Mouse (Mus musculus) midbrain, postnatal 0 days (tissue): Measurements from ENCODE around the gene Btbd2. TPM values are rescaled to one million over a fixed set of nuclear protein-coding genes. Genes with fewer than 3 reads are reported as not detected.

Experiments used
- ATAC-seq: fragments of 200-750 bp; cut with Nextera tagmentation; 2 replicates; pipeline ENCODE4 v1.8.0; 2017; ENCODE audit warnings: moderate number of reproducible peaks, mild to moderate bottlenecking, moderate TSS enrichment, moderate library complexity; ENCODE audit not compliant: low FRiP score
- DNase-seq: peaks from one replicate; pipeline ENCODE4 v3.0.0-alpha.2; 2015; ENCODE audit warnings: low spot score
- H3K27ac ChIP-seq: fragments of 300-500 bp; sonication (generic); 2 replicates; pipeline ENCODE4 v1.5.1; 2014; ENCODE audit warnings: low read depth, mild to moderate bottlenecking, low read length, mixed read lengths
- H3K27me3 ChIP-seq: fragments of 300-500 bp; sonication (generic); 2 replicates; pipeline ENCODE4 v1.6.1; 2014; ENCODE audit warnings: low read length, control low read depth, mixed read lengths; ENCODE audit not compliant: insufficient read depth
- H3K36me3 ChIP-seq: fragments of 300-500 bp; sonication (generic); 2 replicates; pipeline ENCODE4 v1.6.1; 2014; ENCODE audit warnings: low read length, control low read depth, mixed read lengths; ENCODE audit not compliant: insufficient read depth
- H3K4me1 ChIP-seq: fragments of 300-500 bp; sonication (generic); 2 replicates; pipeline ENCODE4 v1.6.1; 2014; ENCODE audit warnings: mild to moderate bottlenecking, control low read depth, antibody characterized with exemption, low read length, mixed read lengths; ENCODE audit not compliant: insufficient read depth
- H3K4me2 ChIP-seq: fragments of 300-500 bp; sonication (generic); 2 replicates; pipeline ENCODE4 v1.6.1; 2014; ENCODE audit warnings: low read depth, mild to moderate bottlenecking, low read length, mixed read lengths; ENCODE audit not compliant: poor library complexity, severe bottlenecking
- H3K4me3 ChIP-seq: fragments of 300-500 bp; sonication (generic); 2 replicates; pipeline ENCODE4 v1.5.1; 2014; ENCODE audit warnings: low read depth, mild to moderate bottlenecking, low read length, moderate library complexity
- H3K9ac ChIP-seq: fragments of 300-500 bp; sonication (generic); replicated peaks from 2 replicates; pipeline ENCODE4 v1.6.1; 2014; ENCODE audit warnings: mild to moderate bottlenecking, low read length, moderate library complexity, mixed read lengths; ENCODE audit not compliant: poor library complexity, severe bottlenecking
- H3K9me3 ChIP-seq: fragments of 300-500 bp; sonication (generic); 2 replicates; pipeline ENCODE4 v1.6.1; 2016; ENCODE audit warnings: low read length, control low read depth
- CTCF ChIP-seq: IDR thresholded peaks from 2 replicates; pipeline ENCODE4 v1.5.1; 2016; ENCODE audit warnings: antibody characterized with exemption, mild to moderate bottlenecking
- WGBS: fragments of 180-500 bp; shearing (Covaris S2); extraction: QIAGEN DNeasy Blood & Tissue Kit; methylation state at CpG from one replicate; pipeline ENCODE4 v1.1.7; 2014; 5-methylcytosine and 5-hydroxymethylcytosine counted together
- polyA plus RNA-seq: library from polyadenylated mRNA; unstranded; fragments of >200 nt; fragmentation: Nextera tagmentation; extraction: Ambion mirVana; gene quantifications from 2 replicates; pipeline ENCODE4 v1.2.1, GENCODE M21; 2015
- total RNA-seq: library from RNA; depleted of rRNA; stranded (reverse); fragments of >200 nt; gene quantifications from 2 replicates; pipeline ENCODE4 v1.2.3, GENCODE M21; 2014

Gene Btbd2
- total and polyA plus RNA-seq, 2 experiments from 2014 or later, result 71.6 to 215 TPM

- no peak overlapping the region for H3K9ac ChIP-seq
- no peak overlapping the region for H3K4me2 ChIP-seq
- DNase-seq (no peak), ATAC-seq (no peak)
- no peaks in the 10 kb centered on the region for H3K27me3 ChIP-seq
- no peak for TF ChIP-seq CTCF
- peaks cover 14% of the 10 kb centered on the region for H3K36me3 ChIP-seq
- WGBS, result 32% methylated on average over 8 of the region's 8 CpGs
- no peak overlapping the region for H3K4me3 ChIP-seq
- no peak overlapping the region for H3K27ac ChIP-seq
- peaks cover 11% of the 10 kb centered on the region for H3K4me1 ChIP-seq
- H3K9me3 ChIP-seq, result no peaks in the 10 kb centered on the region
Measured at GRCm38 (mm10) chr10:80619465-80620244, 37.2 kb downstream of the Btbd2 start.

DNA sequence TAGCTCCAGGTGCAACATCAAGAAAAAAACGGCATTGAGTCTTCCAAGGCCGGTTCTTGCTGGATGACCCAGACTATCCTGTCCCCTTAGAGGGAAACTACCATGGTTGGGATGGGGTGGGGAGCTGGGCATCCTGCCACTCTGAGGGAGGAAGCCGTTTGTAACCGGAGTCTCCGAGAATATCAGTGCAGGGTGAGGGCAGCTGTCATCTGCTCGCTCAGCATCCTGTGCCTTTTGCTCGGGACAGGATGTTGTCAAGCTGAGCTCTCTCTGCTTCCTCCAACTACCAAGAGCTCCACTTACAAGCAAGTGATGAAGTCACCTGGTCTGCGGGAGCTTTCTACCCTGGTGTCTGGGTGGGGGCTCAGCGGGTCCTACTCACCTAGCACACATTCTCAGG, 38.7 kb downstream of the Btbd2 start:
- WGBS, result 81% methylated on average over 9 of the region's 9 CpGs
- Histone ChIP-seq H3K27ac (no peak overlapping the region), H3K4me3 (no peak overlapping the region), H3K4me2 (no peak overlapping the region), H3K9ac (no peak overlapping the region), H3K9me3 (no peaks in the 10 kb centered on the region), H3K27me3 (no peaks in the 10 kb centered on the region), H3K4me1 (no peaks in the 10 kb centered on the region), H3K36me3 (peaks cover 22% of the 10 kb centered on the region)
- DNase-seq (no peak), ATAC-seq (no peak)
- TF ChIP-seq CTCF, result no peak

DNA sequence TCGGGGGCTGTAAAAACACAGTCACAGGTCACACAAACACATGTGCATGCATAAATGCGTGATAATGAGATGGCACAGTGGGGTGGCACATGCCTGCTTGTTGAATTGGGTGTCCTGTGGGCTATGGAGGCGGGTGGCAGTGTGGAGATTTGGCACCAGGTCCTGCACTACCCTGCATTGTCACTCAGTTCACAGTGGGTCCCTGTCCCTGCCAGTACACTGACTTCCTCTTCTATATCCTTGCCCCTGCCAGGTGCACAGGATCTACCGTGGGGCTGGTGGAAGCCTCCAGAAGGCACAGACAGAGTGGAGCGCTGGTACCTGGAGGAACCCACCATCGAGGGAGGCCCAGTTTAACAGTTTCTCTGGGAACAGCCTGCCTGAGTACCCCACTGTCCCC, 42.5 kb downstream of the Btbd2 start:
- no peaks in the 10 kb centered on the region for H3K9me3 ChIP-seq
- DNase-seq (no peak), ATAC-seq (no peak)
- no peak overlapping the region for H3K4me2 ChIP-seq
- no peaks in the 10 kb centered on the region for H3K4me1 ChIP-seq
- H3K27me3 ChIP-seq, result no peaks in the 10 kb centered on the region
- TF ChIP-seq CTCF, result no peak
- no peak overlapping the region for H3K9ac ChIP-seq
- no peak overlapping the region for H3K4me3 ChIP-seq
- H3K27ac ChIP-seq, result no peak overlapping the region
- 90% methylated on average over 6 of the region's 6 CpGs for WGBS
- peaks cover 33% of the 10 kb centered on the region for H3K36me3 ChIP-seq

DNA sequence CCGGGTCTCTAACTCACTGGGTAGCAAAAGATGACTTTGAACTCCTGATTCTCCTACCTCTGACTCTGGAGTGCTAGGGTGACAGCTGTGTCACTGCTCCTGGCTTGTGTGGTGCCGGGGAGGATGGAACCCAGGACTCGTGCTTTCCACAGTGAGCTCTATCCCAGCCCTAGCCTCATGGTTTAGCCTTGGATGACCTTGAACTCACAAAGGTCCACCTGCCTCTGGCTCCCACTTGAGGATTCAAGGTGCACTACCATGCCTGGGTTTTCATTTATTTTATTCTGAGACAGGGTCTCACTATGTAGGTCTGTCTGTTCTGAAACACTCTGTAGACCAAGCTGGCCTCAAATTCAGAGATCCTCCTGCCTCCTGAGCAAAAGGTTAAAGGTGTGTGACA, 43.0 kb downstream of the Btbd2 start:
- H3K4me2 ChIP-seq, result no peak overlapping the region
- ATAC-seq (no peak), DNase-seq (no peak)
- H3K9ac ChIP-seq, result no peak overlapping the region
- H3K9me3 ChIP-seq, result no peaks in the 10 kb centered on the region
- H3K27ac ChIP-seq, result no peak overlapping the region
- H3K4me1 ChIP-seq, result no peaks in the 10 kb centered on the region
- no peaks in the 10 kb centered on the region for H3K27me3 ChIP-seq
- 93% methylated on average over 3 of the region's 3 CpGs for WGBS
- H3K36me3 ChIP-seq, result peaks cover 38% of the 10 kb centered on the region
- H3K4me3 ChIP-seq, result no peak overlapping the region
- TF ChIP-seq CTCF, result no peak

GRCm38 (mm10) chr10:80611905-80612304, 45.0 kb downstream of the Btbd2 start:
- 95% methylated on average over 3 of the region's 3 CpGs for WGBS
- H3K4me3 ChIP-seq, result no peak overlapping the region
- no peaks in the 10 kb centered on the region for H3K27me3 ChIP-seq
- H3K9me3 ChIP-seq, result no peaks in the 10 kb centered on the region
- no peak overlapping the region for H3K27ac ChIP-seq
- no peak for DNase-seq
- H3K9ac ChIP-seq, result no peak overlapping the region
- no peak for ATAC-seq
- H3K4me2 ChIP-seq, result no peak overlapping the region
- no peak for TF ChIP-seq CTCF
- H3K36me3 ChIP-seq, result peaks cover 57% of the 10 kb centered on the region
- H3K4me1 ChIP-seq, result no peaks in the 10 kb centered on the region

DNA sequence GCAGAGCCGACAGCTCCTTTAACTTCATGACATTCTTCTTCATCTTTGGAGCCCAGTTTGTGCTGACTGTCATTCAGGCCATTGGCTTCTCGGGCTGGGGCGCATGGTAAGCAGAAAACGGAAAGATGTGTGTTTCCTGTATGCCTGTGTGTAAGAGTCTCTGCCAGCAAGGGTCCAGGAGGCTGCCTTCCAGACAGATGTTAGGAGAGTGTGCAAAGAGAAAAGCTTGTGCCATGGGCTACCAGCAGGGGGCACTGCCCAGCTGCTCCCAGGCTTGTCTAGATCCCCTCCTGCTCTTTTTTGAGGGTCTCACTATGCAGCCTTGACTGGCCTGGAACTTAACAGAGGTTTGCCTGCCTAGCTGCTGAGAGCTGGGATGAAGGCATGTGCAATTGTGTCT, 45.8 kb downstream of the Btbd2 start:
- ATAC-seq (no peak), DNase-seq (no peak)
- Histone ChIP-seq H3K36me3 (peaks cover 64% of the 10 kb centered on the region), H3K4me1 (no peaks in the 10 kb centered on the region), H3K9ac (no peak overlapping the region), H3K9me3 (no peaks in the 10 kb centered on the region), H3K27ac (no peak overlapping the region), H3K4me2 (no peak overlapping the region), H3K27me3 (no peaks in the 10 kb centered on the region), H3K4me3 (no peak overlapping the region)
- 81% methylated on average over 4 of the region's 4 CpGs for WGBS
- peak; percentile 73 for TF ChIP-seq CTCF
